Mouse (Mus musculus): ENCODE measurements around the gene Meis2. TPM values are rescaled to one million over a fixed set of nuclear protein-coding genes. Genes with fewer than 3 reads are reported as not detected.

Gene Meis2
- total and polyA plus RNA-seq, 3 experiments = 3.1 to 9.8 TPM; not detected in 1

- H3K27me3 ChIP-seq (ENCODE audit: control insufficient read depth in 1 of 2, insufficient read depth in 2 of 2, low read length in 2 of 2) = no peaks in the 10 kb centered on the region
- no peaks in the 10 kb centered on the region for H3K9me3 ChIP-seq (replicated peaks; ENCODE audit: insufficient read depth, low read length)
- no peaks in the 10 kb centered on the region for H3K4me1 ChIP-seq (ENCODE audit: control insufficient read depth in 1 of 2, insufficient read depth in 2 of 2, low read length in 2 of 2)
- no peaks in the 10 kb centered on the region for H3K79me2 ChIP-seq (ENCODE audit: control insufficient read depth, insufficient read depth, low read length, poor library complexity)
- no peak for DNase-seq (ENCODE audit: low read depth, low spot score)
- H3K27ac ChIP-seq (ENCODE audit: control insufficient read depth, low read depth, low read length) = no peak overlapping the region
- H3K4me3 ChIP-seq (ENCODE audit: control insufficient read depth in 1 of 2, insufficient read depth in 1 of 2, low read depth in 2 of 2, low read length in 2 of 2) = no peak overlapping the region
- TF ChIP-seq GABPA (IDR thresholded peaks at IDR 0.05; ENCODE audit: low read depth, low read length) = no peak
- TF ChIP-seq SIN3A (IDR thresholded peaks at IDR 0.05; ENCODE audit: low read length) = no peak
- no peak for TF ChIP-seq USF1 (IDR thresholded peaks at IDR 0.05; ENCODE audit: low read depth, low read length)
- no peak for TF ChIP-seq E2F4 (IDR thresholded peaks at IDR 0.05; ENCODE audit: borderline replicate concordance, low read depth, low read length)
- no peak for TF ChIP-seq TAL1 (IDR thresholded peaks at IDR 0.05; ENCODE audit: low read length)
- TF ChIP-seq CTCF (IDR thresholded peaks at IDR 0.05 in 2 of 3, conservative IDR thresholded peaks at IDR 0.05 in 1 of 3; ENCODE audit: control insufficient read depth in 1 of 3, insufficient read depth in 1 of 3, low read depth in 2 of 3, low read length in 3 of 3, poor library complexity in 1 of 3, severe bottlenecking in 1 of 3) = no peak
- TF ChIP-seq UBTF (IDR thresholded peaks at IDR 0.05; ENCODE audit: borderline replicate concordance, insufficient read depth, low read depth, low read length) = no peak
- TF ChIP-seq CHD2 (IDR thresholded peaks at IDR 0.05; ENCODE audit: low read length) = no peak
- H3K36me3 ChIP-seq (ENCODE audit: control insufficient read depth in 1 of 2, insufficient read depth in 2 of 2, low read length in 2 of 2) = no peaks in the 10 kb centered on the region
- H3K9ac ChIP-seq (ENCODE audit: control insufficient read depth, low read depth, low read length, poor library complexity, severe bottlenecking) = no peak overlapping the region
Observed at GRCm38 (mm10) chr2:116041683-116042262, 23.9 kb downstream of the Meis2 start.

GRCm38 (mm10) chr2:116035345-116035744 is 30.3 kb downstream of the Meis2 start:
- H3K4me3 ChIP-seq (ENCODE audit: control insufficient read depth in 1 of 2, insufficient read depth in 1 of 2, low read depth in 2 of 2, low read length in 2 of 2) = no peak overlapping the region
- no peaks in the 10 kb centered on the region for H3K36me3 ChIP-seq (ENCODE audit: control insufficient read depth in 1 of 2, insufficient read depth in 2 of 2, low read length in 2 of 2)
- no peaks in the 10 kb centered on the region for H3K4me1 ChIP-seq (ENCODE audit: control insufficient read depth in 1 of 2, insufficient read depth in 2 of 2, low read length in 2 of 2)
- no peaks in the 10 kb centered on the region for H3K9me3 ChIP-seq (replicated peaks; ENCODE audit: insufficient read depth, low read length)
- H3K27me3 ChIP-seq (ENCODE audit: control insufficient read depth in 1 of 2, insufficient read depth in 2 of 2, low read length in 2 of 2) = no peaks in the 10 kb centered on the region
- no peaks in the 10 kb centered on the region for H3K79me2 ChIP-seq (ENCODE audit: control insufficient read depth, insufficient read depth, low read length, poor library complexity)
- no peak overlapping the region for H3K27ac ChIP-seq (ENCODE audit: control insufficient read depth, low read depth, low read length)
- TF ChIP-seq TBP (IDR thresholded peaks at IDR 0.05; ENCODE audit: low read depth, low read length) (no peak), MYB (IDR thresholded peaks at IDR 0.05; ENCODE audit: low read depth, low read length) (no peak), SMC3 (IDR thresholded peaks at IDR 0.05; ENCODE audit: low read depth, low read length) (no peak), JUND (IDR thresholded peaks at IDR 0.05; ENCODE audit: low read depth, low read length) (no peak), RCOR1 (IDR thresholded peaks at IDR 0.05; ENCODE audit: low read depth, low read length) (no peak), ZNF384 (IDR thresholded peaks at IDR 0.05; ENCODE audit: low read depth, low read length) (no peak), ZMIZ1 (IDR thresholded peaks at IDR 0.05; ENCODE audit: low read depth, low read length) (no peak), SIN3A (IDR thresholded peaks at IDR 0.05; ENCODE audit: low read length) (no peak), POLR2AphosphoS2 (IDR thresholded peaks at IDR 0.05; ENCODE audit: low read length) (no peak), TCF12 (IDR thresholded peaks at IDR 0.05; ENCODE audit: low read depth, low read length) (no peak), ZC3H11A (IDR thresholded peaks at IDR 0.05; ENCODE audit: low read depth, low read length) (no peak), BHLHE40 (IDR thresholded peaks at IDR 0.05; ENCODE audit: borderline replicate concordance, low read depth, low read length) (no peak), CTCF (IDR thresholded peaks at IDR 0.05 in 2 of 3, conservative IDR thresholded peaks at IDR 0.05 in 1 of 3; ENCODE audit: control insufficient read depth in 1 of 3, insufficient read depth in 1 of 3, low read depth in 2 of 3, low read length in 3 of 3, poor library complexity in 1 of 3, severe bottlenecking in 1 of 3) (no peak), MEF2A (IDR thresholded peaks at IDR 0.05; ENCODE audit: extremely low read depth, insufficient replicate concordance, low read depth, low read length, poor library complexity, severe bottlenecking) (no peak), MAFK (IDR thresholded peaks at IDR 0.05; ENCODE audit: borderline replicate concordance, low read depth, low read length) (no peak), KAT2A (conservative IDR thresholded peaks at IDR 0.05; ENCODE audit: low read depth, low read length) (no peak), POLR2A (IDR thresholded peaks at IDR 0.05; ENCODE audit: control insufficient read depth in 1 of 2, insufficient read depth in 1 of 2, low read depth in 1 of 2, low read length in 2 of 2, poor library complexity in 1 of 2) (no peak), ETS1 (IDR thresholded peaks at IDR 0.05; ENCODE audit: low read depth, low read length) (no peak), GATA1 (IDR thresholded peaks at IDR 0.05; ENCODE audit: low read depth, low read length) (no peak), MYC (IDR thresholded peaks at IDR 0.05; ENCODE audit: low read depth, low read length) (no peak)
- no peak overlapping the region for H3K9ac ChIP-seq (ENCODE audit: control insufficient read depth, low read depth, low read length, poor library complexity, severe bottlenecking)
- no peak for DNase-seq (ENCODE audit: low read depth, low spot score)

Measured in MEL (cell line).